Mouse (Mus musculus): ENCODE measurements around the gene Pcdh11x. TPM values are rescaled to one million over a fixed set of nuclear protein-coding genes. Genes with fewer than 3 reads are reported as not detected.
"Not testable (repeated sequence)": the region's sequence is repeated elsewhere in the genome, so short reads cannot be mapped to it uniquely, and the experiment has no call there.

Pcdh11x gene
- polyA plus RNA-seq, 1 experiment from 2014 or later, result 2.3 TPM

- no peak overlapping the region for H3K4me3 ChIP-seq (ENCODE audit: low read length)
- no peak overlapping the region for H3K9ac ChIP-seq (ENCODE audit: low read depth, low read length)
- no peak for ATAC-seq
- no peaks in the 10 kb centered on the region for H3K9me3 ChIP-seq (ENCODE audit: control insufficient read depth, low read length)
- H3K36me3 ChIP-seq (ENCODE audit: control insufficient read depth, insufficient read depth, low read length), result no peaks in the 10 kb centered on the region
- no peak overlapping the region for H3K27ac ChIP-seq (ENCODE audit: low read length)
- no peaks in the 10 kb centered on the region for H3K4me1 ChIP-seq (ENCODE audit: control insufficient read depth, insufficient read depth, low read length)
- H3K4me2 ChIP-seq (ENCODE audit: low read depth, low read length), result no peak overlapping the region
- H3K27me3 ChIP-seq (replicated peaks; ENCODE audit: control insufficient read depth, insufficient read depth, low read length), result no peaks in the 10 kb centered on the region
- 62% methylated on average over 1 of the region's 1 CpGs for WGBS
These were observed 176.2 kb downstream of the Pcdh11x start for GRCm38 (mm10) chrX:120466225-120466624.

GRCm38 (mm10) chrX:120486428-120486827 is 196.4 kb downstream of the Pcdh11x start:
- Histone ChIP-seq H3K4me3 (ENCODE audit: low read length) (no peak overlapping the region), H3K27ac (ENCODE audit: low read length) (no peak overlapping the region), H3K4me1 (ENCODE audit: control insufficient read depth, insufficient read depth, low read length) (no peaks in the 10 kb centered on the region), H3K36me3 (ENCODE audit: control insufficient read depth, insufficient read depth, low read length) (no peaks in the 10 kb centered on the region), H3K27me3 (replicated peaks; ENCODE audit: control insufficient read depth, insufficient read depth, low read length) (no peaks in the 10 kb centered on the region), H3K4me2 (ENCODE audit: low read depth, low read length) (no peak overlapping the region), H3K9me3 (ENCODE audit: control insufficient read depth, low read length) (no peaks in the 10 kb centered on the region), H3K9ac (ENCODE audit: low read depth, low read length) (no peak overlapping the region)
- no peak for ATAC-seq

GRCm38 (mm10) chrX:120524986-120525385 is 234.9 kb downstream of the Pcdh11x start:
- Histone ChIP-seq H3K4me2 (ENCODE audit: low read depth, low read length) (no peak overlapping the region), H3K4me3 (ENCODE audit: low read length) (no peak overlapping the region), H3K36me3 (ENCODE audit: control insufficient read depth, insufficient read depth, low read length) (no peaks in the 10 kb centered on the region), H3K9me3 (ENCODE audit: control insufficient read depth, low read length) (no peaks in the 10 kb centered on the region), H3K9ac (ENCODE audit: low read depth, low read length) (no peak overlapping the region), H3K27ac (ENCODE audit: low read length) (no peak overlapping the region), H3K4me1 (ENCODE audit: control insufficient read depth, insufficient read depth, low read length) (no peaks in the 10 kb centered on the region), H3K27me3 (replicated peaks; ENCODE audit: control insufficient read depth, insufficient read depth, low read length) (no peaks in the 10 kb centered on the region)
- no peak for ATAC-seq
- WGBS, result 83% methylated on average over 3 of the region's 3 CpGs

GRCm38 (mm10) chrX:120599309-120599708 is 309.2 kb downstream of the Pcdh11x start:
- no peaks in the 10 kb centered on the region for H3K9me3 ChIP-seq (ENCODE audit: control insufficient read depth, low read length)
- no peaks in the 10 kb centered on the region for H3K4me1 ChIP-seq (ENCODE audit: control insufficient read depth, insufficient read depth, low read length)
- WGBS, result 65% methylated on average over 1 of the region's 1 CpGs
- ATAC-seq, result no peak
- H3K27ac ChIP-seq (ENCODE audit: low read length), result no peak overlapping the region
- no peaks in the 10 kb centered on the region for H3K27me3 ChIP-seq (replicated peaks; ENCODE audit: control insufficient read depth, insufficient read depth, low read length)
- no peak overlapping the region for H3K4me2 ChIP-seq (ENCODE audit: low read depth, low read length)
- H3K36me3 ChIP-seq (ENCODE audit: control insufficient read depth, insufficient read depth, low read length), result no peaks in the 10 kb centered on the region
- no peak overlapping the region for H3K4me3 ChIP-seq (ENCODE audit: low read length)
- H3K9ac ChIP-seq (ENCODE audit: low read depth, low read length), result no peak overlapping the region

GRCm38 (mm10) chrX:120618460-120618859 is 328.4 kb downstream of the Pcdh11x start:
- Histone ChIP-seq H3K27ac (ENCODE audit: low read length) (no peak overlapping the region), H3K4me2 (ENCODE audit: low read depth, low read length) (no peak overlapping the region), H3K27me3 (replicated peaks; ENCODE audit: control insufficient read depth, insufficient read depth, low read length) (no peaks in the 10 kb centered on the region), H3K9me3 (ENCODE audit: control insufficient read depth, low read length) (no peaks in the 10 kb centered on the region), H3K4me3 (ENCODE audit: low read length) (no peak overlapping the region), H3K36me3 (ENCODE audit: control insufficient read depth, insufficient read depth, low read length) (no peaks in the 10 kb centered on the region), H3K9ac (ENCODE audit: low read depth, low read length) (no peak overlapping the region), H3K4me1 (ENCODE audit: control insufficient read depth, insufficient read depth, low read length) (no peaks in the 10 kb centered on the region)
- WGBS, result 58% methylated on average over 4 of the region's 4 CpGs
- ATAC-seq, result no peak

- not testable (repeated sequence) for H3K9me3 ChIP-seq (ENCODE audit: control insufficient read depth, low read length); H3K36me3 ChIP-seq (ENCODE audit: control insufficient read depth, insufficient read depth, low read length); H3K4me3 ChIP-seq (ENCODE audit: low read length); H3K27ac ChIP-seq (ENCODE audit: low read length); H3K4me1 ChIP-seq (ENCODE audit: control insufficient read depth, insufficient read depth, low read length); H3K4me2 ChIP-seq (ENCODE audit: low read depth, low read length); ATAC-seq; H3K9ac ChIP-seq (ENCODE audit: low read depth, low read length); H3K27me3 ChIP-seq (replicated peaks; ENCODE audit: control insufficient read depth, insufficient read depth, low read length)
- WGBS, result 78% methylated on average over 1 of the region's 1 CpGs
These were observed 380.2 kb downstream of the Pcdh11x start for GRCm38 (mm10) chrX:120670236-120670635.

GRCm38 (mm10) chrX:120734144-120734543 is 444.1 kb downstream of the Pcdh11x start:
- no peak overlapping the region for H3K4me3 ChIP-seq (ENCODE audit: low read length)
- no peak overlapping the region for H3K27ac ChIP-seq (ENCODE audit: low read length)
- no peaks in the 10 kb centered on the region for H3K27me3 ChIP-seq (replicated peaks; ENCODE audit: control insufficient read depth, insufficient read depth, low read length)
- H3K9ac ChIP-seq (ENCODE audit: low read depth, low read length), result no peak overlapping the region
- H3K4me2 ChIP-seq (ENCODE audit: low read depth, low read length), result no peak overlapping the region
- no peaks in the 10 kb centered on the region for H3K36me3 ChIP-seq (ENCODE audit: control insufficient read depth, insufficient read depth, low read length)
- ATAC-seq, result no peak
- H3K4me1 ChIP-seq (ENCODE audit: control insufficient read depth, insufficient read depth, low read length), result no peaks in the 10 kb centered on the region
- H3K9me3 ChIP-seq (ENCODE audit: control insufficient read depth, low read length), result no peaks in the 10 kb centered on the region

GRCm38 (mm10) chrX:120735792-120736191 is 445.7 kb downstream of the Pcdh11x start:
- Histone ChIP-seq H3K9ac (ENCODE audit: low read depth, low read length) (no peak overlapping the region), H3K36me3 (ENCODE audit: control insufficient read depth, insufficient read depth, low read length) (no peaks in the 10 kb centered on the region), H3K4me1 (ENCODE audit: control insufficient read depth, insufficient read depth, low read length) (no peaks in the 10 kb centered on the region), H3K27me3 (replicated peaks; ENCODE audit: control insufficient read depth, insufficient read depth, low read length) (no peaks in the 10 kb centered on the region), H3K27ac (ENCODE audit: low read length) (no peak overlapping the region), H3K4me2 (ENCODE audit: low read depth, low read length) (no peak overlapping the region), H3K9me3 (ENCODE audit: control insufficient read depth, low read length) (no peaks in the 10 kb centered on the region), H3K4me3 (ENCODE audit: low read length) (no peak overlapping the region)
- WGBS, result 37% methylated on average over 1 of the region's 1 CpGs
- ATAC-seq, result no peak

- no peak overlapping the region for H3K4me2 ChIP-seq (ENCODE audit: low read depth, low read length)
- H3K27ac ChIP-seq (ENCODE audit: low read length), result no peak overlapping the region
- WGBS, result 89% methylated on average over 3 of the region's 3 CpGs
- H3K9ac ChIP-seq (ENCODE audit: low read depth, low read length), result no peak overlapping the region
- H3K4me3 ChIP-seq (ENCODE audit: low read length), result no peak overlapping the region
- no peaks in the 10 kb centered on the region for H3K9me3 ChIP-seq (ENCODE audit: control insufficient read depth, low read length)
- H3K4me1 ChIP-seq (ENCODE audit: control insufficient read depth, insufficient read depth, low read length), result no peaks in the 10 kb centered on the region
- ATAC-seq, result no peak
- H3K36me3 ChIP-seq (ENCODE audit: control insufficient read depth, insufficient read depth, low read length), result no peaks in the 10 kb centered on the region
- H3K27me3 ChIP-seq (replicated peaks; ENCODE audit: control insufficient read depth, insufficient read depth, low read length), result no peaks in the 10 kb centered on the region
These were observed 654.5 kb downstream of the Pcdh11x start for GRCm38 (mm10) chrX:120944556-120944955.
